Mouse (Mus musculus): Measurements from ENCODE around the gene Ext2. TPM values are rescaled to one million over a fixed set of nuclear protein-coding genes. Genes with fewer than 3 reads are reported as not detected.

The Ext2 gene
- polyA plus RNA-seq, 1 experiment from 2014 or later: 79.1 TPM

DNA sequence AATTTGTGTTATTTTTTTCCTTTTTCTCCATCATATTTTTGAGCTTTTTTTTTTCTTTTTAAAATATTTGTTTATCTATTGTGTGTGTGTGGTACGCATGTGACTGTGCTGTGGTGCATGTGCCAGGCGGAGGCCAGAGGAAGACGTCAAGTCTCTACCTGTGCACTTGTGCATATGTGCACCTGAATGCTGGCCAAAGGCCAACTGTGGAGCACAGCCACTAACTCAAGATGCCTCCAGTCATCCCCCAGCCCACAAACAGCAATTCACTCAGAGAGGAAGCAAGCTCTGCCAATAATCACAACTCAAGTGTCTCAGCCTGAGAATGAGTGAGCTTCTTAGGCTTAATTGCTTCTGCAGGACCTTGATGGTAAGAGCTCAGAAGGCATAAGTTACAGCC, 58.2 kb downstream of the Ext2 start:
- Histone ChIP-seq H3K36me3 (peaks cover 32% of the 10 kb centered on the region), H3K9me3 (replicated peaks) (no peaks in the 10 kb centered on the region), H3K27ac (no peak overlapping the region), H3K4me1 (no peaks in the 10 kb centered on the region; the same call in 1 of the 2 replicates), H3K4me3 (no peak overlapping the region), H3K27me3 (ENCODE audit: low read depth, poor library complexity, severe bottlenecking) (no peaks in the 10 kb centered on the region)
- WGBS: 95% methylated on average over 3 of the region's 3 CpGs
- DNase-seq (ENCODE audit: low spot score): no peak

DNA sequence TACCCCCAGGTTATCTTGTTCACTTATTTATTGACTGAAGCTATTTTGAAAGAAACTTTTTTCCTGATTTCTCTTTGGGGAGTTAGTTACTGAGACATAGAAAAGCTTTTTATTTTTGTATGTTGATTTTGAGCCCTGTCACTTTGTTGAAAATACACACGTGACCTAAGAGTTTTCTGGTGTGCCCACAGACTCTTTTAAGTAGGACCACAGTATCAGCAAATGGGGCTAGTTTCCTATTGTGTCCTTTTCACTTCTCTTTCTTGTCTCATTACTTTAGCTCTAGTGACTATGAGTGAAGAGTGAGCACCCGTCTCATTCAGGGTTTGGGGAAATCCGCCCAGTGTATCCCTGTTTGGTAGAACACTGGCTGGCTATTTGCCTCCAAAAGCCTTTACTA, 62.0 kb downstream of the Ext2 start:
- H3K9me3 ChIP-seq (replicated peaks): no peaks in the 10 kb centered on the region
- H3K4me3 ChIP-seq: no peak overlapping the region
- H3K27ac ChIP-seq: no peak overlapping the region
- H3K4me1 ChIP-seq: no peaks in the 10 kb centered on the region; the same call in 1 of the 2 replicates
- 93% methylated on average over 3 of the region's 3 CpGs for WGBS
- H3K27me3 ChIP-seq (ENCODE audit: low read depth, poor library complexity, severe bottlenecking): no peaks in the 10 kb centered on the region
- DNase-seq (ENCODE audit: low spot score): no peak
- H3K36me3 ChIP-seq: peaks cover 20% of the 10 kb centered on the region

DNA sequence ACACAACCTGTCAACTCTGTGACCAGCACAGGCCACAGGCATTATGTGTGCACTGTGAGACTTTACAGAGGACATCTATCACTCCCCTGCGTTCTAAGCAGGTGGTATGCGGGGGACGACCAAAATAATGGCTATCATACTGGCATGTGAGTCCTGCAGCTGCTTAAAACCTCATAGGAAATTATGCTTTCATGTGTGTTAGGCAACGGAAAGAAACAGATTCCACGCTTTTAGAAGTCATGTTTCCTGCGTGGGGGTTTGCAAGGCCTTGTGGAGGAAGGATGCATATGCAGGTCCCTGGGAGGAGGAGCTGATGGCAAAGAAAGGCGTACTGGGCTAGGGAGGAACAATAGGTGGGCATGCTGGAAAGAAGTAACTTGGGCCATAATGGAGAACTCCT, 63.2 kb downstream of the Ext2 start:
- Histone ChIP-seq H3K4me3 (no peak overlapping the region), H3K27me3 (ENCODE audit: low read depth, poor library complexity, severe bottlenecking) (no peaks in the 10 kb centered on the region), H3K27ac (no peak overlapping the region), H3K4me1 (no peaks in the 10 kb centered on the region; the same call in 1 of the 2 replicates), H3K9me3 (replicated peaks) (no peaks in the 10 kb centered on the region), H3K36me3 (peaks cover 20% of the 10 kb centered on the region)
- 66% methylated on average over 7 of the region's 7 CpGs for WGBS
- DNase-seq (ENCODE audit: low spot score): no peak

DNA sequence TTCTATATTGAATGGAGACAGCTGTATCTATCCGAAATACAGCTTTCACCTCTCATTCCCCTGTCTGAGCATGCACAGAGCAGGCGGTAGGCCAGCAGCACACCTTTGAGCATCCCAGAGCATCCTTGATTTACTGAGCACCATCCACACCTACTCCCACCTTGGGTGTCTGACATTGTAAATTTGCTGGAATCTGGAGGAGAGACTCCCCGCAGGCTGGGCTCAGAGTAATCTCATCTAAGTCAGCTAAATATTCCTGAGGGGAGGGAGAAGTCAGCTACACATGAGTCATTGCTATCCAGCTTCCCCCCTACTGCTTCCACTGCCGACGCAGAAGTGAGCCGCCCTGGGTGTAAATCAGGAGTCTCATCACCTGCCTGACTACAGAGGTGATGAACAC, 64.1 kb downstream of the Ext2 start:
- 58% methylated on average over 6 of the region's 6 CpGs for WGBS
- peaks cover 3% of the 10 kb centered on the region; the same call in 1 of the 2 replicates for H3K4me1 ChIP-seq
- H3K36me3 ChIP-seq: peaks cover 20% of the 10 kb centered on the region
- H3K27ac ChIP-seq: no peak overlapping the region
- no peak overlapping the region for H3K4me3 ChIP-seq
- H3K27me3 ChIP-seq (ENCODE audit: low read depth, poor library complexity, severe bottlenecking): no peaks in the 10 kb centered on the region
- no peaks in the 10 kb centered on the region for H3K9me3 ChIP-seq (replicated peaks)
- DNase-seq (ENCODE audit: low spot score): no peak

DNA sequence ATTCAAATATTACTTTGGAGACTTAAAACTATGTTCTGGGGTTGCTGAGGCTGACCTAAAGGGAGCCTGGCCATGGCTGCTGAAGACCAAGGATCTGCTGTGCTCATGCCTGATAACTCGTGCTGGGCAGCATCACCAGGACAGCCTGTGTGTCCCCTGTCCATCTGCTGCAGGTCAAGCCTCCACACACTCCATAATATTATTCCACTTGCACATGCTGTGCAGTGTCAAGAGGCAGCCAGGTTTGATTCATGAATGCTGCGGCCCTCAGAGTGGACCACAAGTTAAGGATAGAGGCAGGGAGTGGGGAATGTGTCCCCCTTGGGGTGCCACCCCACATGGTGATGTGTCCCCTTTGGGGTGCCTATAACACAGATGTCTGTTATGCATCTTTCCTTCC, 68.0 kb downstream of the Ext2 start:
- DNase-seq (ENCODE audit: low spot score): no peak
- WGBS: 82% methylated on average over 2 of the region's 2 CpGs
- Histone ChIP-seq H3K9me3 (replicated peaks) (no peaks in the 10 kb centered on the region), H3K27ac (no peak overlapping the region), H3K4me3 (no peak overlapping the region), H3K36me3 (no peaks in the 10 kb centered on the region), H3K4me1 (peaks cover 9% of the 10 kb centered on the region; the same call in 1 of the 2 replicates), H3K27me3 (ENCODE audit: low read depth, poor library complexity, severe bottlenecking) (no peaks in the 10 kb centered on the region)

DNA sequence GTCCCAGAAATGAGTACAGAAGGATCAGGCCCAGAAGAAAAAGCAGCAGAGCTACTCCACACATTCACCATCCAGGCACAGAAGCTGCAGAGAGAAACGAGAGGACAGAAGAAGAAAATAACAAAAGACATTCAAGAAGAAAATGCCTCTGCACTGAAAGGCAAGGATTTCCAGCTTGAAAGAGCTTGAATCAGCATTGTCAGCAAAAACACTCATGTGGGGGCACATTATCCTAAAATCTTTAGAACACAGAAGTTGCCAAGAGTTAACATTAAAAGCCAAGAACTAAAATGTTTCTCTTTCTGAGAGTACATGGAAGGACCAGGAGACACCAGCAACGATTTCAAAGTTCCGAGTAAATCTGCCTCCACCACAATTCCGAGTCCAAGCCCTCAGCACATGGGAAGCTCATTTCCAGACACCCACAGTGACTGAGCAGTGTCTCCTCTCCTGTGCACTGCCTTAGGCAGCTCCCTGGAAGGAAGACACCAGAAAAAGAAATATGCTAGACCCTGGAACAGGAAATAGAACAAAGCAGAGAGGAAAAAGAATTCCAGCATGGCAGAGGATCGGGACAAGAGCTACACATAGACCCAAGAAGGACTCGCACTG, 69.1 kb downstream of the Ext2 start:
- H3K4me3 ChIP-seq: no peak overlapping the region
- H3K27ac ChIP-seq: no peak overlapping the region
- no peak for DNase-seq (ENCODE audit: low spot score)
- peaks cover 16% of the 10 kb centered on the region for H3K4me1 ChIP-seq
- no peaks in the 10 kb centered on the region for H3K36me3 ChIP-seq
- no peaks in the 10 kb centered on the region for H3K9me3 ChIP-seq (replicated peaks)
- no peaks in the 10 kb centered on the region for H3K27me3 ChIP-seq (ENCODE audit: low read depth, poor library complexity, severe bottlenecking)
- WGBS: 77% methylated on average over 6 of the region's 6 CpGs

DNA sequence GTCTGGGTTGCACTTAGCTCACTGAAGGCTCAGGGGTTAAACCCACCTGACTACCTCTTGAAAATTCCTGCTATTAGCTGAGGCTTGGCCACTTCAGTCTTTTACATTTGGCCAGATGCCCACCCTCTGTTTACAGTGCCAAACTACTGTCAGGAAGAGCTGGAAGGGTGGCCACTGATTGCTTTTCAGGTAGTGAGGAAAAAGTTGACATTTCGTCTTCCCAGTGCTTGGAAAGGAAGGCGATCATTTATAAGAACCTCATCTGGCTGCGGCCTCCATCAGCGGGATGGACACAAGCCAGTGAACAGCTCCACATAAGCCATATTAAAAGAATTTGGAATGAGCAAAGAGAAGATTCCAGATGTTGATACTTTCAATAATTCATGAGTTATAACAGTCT, 72.7 kb downstream of the Ext2 start:
- H3K36me3 ChIP-seq: no peaks in the 10 kb centered on the region
- H3K4me1 ChIP-seq: peaks cover 51% of the 10 kb centered on the region
- H3K4me3 ChIP-seq: no peak overlapping the region
- WGBS: 98% methylated on average over 4 of the region's 4 CpGs
- H3K9me3 ChIP-seq (replicated peaks): no peaks in the 10 kb centered on the region
- H3K27me3 ChIP-seq (ENCODE audit: low read depth, poor library complexity, severe bottlenecking): no peaks in the 10 kb centered on the region
- no peak overlapping the region for H3K27ac ChIP-seq
- DNase-seq (ENCODE audit: low spot score): no peak

DNA sequence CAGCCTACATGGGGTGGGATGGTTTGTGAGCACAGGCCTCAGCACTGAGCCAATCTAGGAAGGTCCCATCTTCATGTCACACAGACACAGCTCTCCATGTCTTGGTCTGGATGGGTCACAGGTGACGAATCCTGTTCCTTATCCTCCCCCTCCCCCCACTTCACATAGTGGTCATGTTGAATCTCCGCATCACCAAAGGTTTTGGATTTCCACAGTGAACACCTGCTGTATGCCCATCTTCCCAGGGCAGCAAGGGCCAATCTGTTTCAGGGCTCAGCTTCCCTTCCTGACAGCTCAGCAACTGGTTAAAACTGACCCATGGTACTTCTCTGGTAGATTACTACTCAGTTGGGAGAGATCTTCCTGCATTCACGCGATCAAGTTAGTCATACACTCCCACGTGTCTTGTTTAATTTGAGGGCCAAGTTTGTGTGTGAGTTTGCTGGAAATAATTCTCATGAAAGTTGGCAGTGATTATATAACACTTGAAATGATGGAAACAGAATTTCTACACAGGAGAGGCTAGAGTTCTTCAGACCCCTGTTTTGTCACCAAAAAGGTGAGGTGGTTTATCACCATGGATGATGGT, 74.7 kb downstream of the Ext2 start:
- Histone ChIP-seq H3K9me3 (replicated peaks) (no peaks in the 10 kb centered on the region), H3K27me3 (ENCODE audit: low read depth, poor library complexity, severe bottlenecking) (no peaks in the 10 kb centered on the region), H3K27ac (peak overlapping the region; percentile 58), H3K36me3 (no peaks in the 10 kb centered on the region), H3K4me3 (no peak overlapping the region), H3K4me1 (peaks cover 67% of the 10 kb centered on the region)
- DNase-seq (ENCODE audit: low spot score): no peak
- 94% methylated on average over 5 of the region's 5 CpGs for WGBS

DNA sequence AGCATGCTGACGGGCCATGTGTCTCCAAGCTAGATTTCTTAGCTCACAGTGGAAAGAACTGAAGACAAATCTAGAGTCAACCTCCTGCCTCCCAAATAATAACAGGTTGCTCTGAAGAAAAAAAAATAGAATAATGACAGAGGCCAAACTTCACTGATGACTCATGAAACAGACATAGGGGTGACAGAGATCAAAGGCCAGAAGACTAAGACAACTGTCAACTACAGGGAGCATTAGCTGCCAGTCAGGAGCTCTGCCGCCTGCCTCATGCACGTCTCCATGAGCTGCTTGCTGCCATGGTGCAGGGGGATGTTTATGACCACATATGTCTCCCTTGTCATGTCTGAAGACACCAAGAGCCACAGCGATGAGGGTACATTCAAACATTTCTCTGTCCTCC, 75.7 kb downstream of the Ext2 start:
- H3K36me3 ChIP-seq: no peaks in the 10 kb centered on the region
- 24% methylated on average over 4 of the region's 4 CpGs for WGBS
- peak; percentile 34 for DNase-seq (ENCODE audit: low spot score)
- peaks cover 74% of the 10 kb centered on the region for H3K4me1 ChIP-seq
- no peaks in the 10 kb centered on the region for H3K27me3 ChIP-seq (ENCODE audit: low read depth, poor library complexity, severe bottlenecking)
- no peaks in the 10 kb centered on the region for H3K9me3 ChIP-seq (replicated peaks)
- H3K27ac ChIP-seq: peak overlapping the region; percentile 58
- H3K4me3 ChIP-seq: no peak overlapping the region

DNA sequence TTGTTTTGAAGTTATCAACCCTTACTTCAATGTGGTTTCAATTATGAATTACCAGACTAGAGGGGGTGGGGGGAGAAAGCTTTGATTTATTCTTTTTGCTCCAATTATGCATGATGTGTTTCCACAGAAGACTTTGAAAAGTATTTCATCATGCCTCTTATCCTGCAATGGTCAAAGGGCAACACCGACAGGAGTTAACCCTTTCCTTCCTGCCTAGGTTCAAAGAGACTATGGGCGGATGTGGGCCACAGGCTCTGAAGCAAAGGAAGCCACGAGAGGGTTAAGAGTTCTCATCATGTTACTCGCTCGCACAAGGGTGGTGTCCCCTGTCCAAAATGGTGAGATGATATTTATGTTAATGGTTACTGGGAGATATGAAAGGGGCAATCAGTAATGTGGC, 76.2 kb downstream of the Ext2 start:
- peaks cover 79% of the 10 kb centered on the region for H3K4me1 ChIP-seq
- DNase-seq (ENCODE audit: low spot score): peak; percentile 64
- H3K9me3 ChIP-seq (replicated peaks): no peaks in the 10 kb centered on the region
- H3K27ac ChIP-seq: peak overlapping the region; percentile 71; the same call in 1 of the 2 replicates
- H3K4me3 ChIP-seq: no peak overlapping the region
- H3K27me3 ChIP-seq (ENCODE audit: low read depth, poor library complexity, severe bottlenecking): no peaks in the 10 kb centered on the region
- WGBS: 15% methylated on average over 5 of the region's 5 CpGs
- H3K36me3 ChIP-seq: no peaks in the 10 kb centered on the region

DNA sequence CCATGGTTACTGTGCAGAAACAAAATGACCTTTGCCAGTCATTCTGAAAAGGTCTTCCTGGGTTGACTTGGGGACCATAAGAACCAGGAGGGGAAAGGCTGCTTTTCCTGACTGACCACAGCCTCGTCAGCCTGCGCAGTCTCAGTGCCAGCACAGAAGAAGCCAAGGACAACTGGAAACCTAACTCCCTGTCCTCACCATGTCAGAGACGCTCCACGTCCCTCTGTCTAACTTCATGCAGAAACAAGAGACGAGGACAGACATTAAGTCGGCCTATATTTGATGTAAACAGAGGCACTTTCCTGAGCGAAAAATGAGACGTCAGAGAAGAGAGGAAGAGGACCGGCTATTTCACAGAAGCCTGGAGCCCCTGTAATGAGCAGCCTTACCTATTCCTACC, 76.6 kb downstream of the Ext2 start:
- no peak for DNase-seq (ENCODE audit: low spot score)
- Histone ChIP-seq H3K4me3 (peak overlapping the region; percentile 16; the same call in 1 of the 2 replicates), H3K27me3 (ENCODE audit: low read depth, poor library complexity, severe bottlenecking) (no peaks in the 10 kb centered on the region), H3K9me3 (replicated peaks) (no peaks in the 10 kb centered on the region), H3K36me3 (no peaks in the 10 kb centered on the region), H3K4me1 (peaks cover 82% of the 10 kb centered on the region), H3K27ac (peak overlapping the region; percentile 71)
- 26% methylated on average over 9 of the region's 9 CpGs for WGBS

DNA sequence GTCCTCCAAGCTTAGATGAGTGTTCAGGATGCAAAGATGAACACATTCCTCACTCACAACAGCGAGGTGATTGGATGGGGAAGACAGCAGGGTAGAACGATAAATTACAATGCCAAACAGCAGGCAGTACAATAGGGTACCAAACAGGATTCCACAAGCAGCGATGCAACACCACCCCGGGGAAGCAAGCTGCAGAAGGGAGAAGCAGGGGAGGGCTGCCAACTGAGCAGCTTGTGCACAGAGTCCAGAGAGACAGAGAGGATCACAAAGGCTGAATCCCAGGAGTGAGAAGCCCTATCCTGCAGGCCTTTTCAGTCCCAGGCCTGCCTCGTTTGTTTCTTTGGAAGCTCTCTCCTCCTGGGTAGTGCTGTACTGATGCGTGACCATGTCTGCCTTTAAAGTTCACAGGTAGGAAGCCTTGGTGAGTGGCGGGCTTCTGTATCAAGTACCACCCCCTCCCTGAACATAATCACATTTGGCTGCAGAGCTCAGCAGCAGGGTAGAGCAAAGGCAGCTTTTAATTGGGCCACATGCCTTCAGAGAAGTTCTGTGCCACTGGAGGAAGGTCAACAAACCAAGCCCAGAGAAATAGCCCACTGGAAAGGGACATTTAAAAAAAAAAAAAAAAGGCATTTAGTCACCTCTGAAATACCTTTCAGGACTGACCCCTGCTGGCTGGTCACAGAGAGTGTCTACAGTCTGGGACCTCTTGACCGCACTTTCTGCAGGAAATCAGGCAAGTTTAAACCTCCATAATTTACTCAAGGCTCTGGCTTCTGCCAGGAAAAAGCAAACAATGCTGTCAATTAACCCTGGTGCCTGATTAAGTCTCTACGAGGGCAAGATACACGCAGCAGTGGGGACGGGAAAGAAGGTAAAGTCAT, 77.8 kb downstream of the Ext2 start:
- Histone ChIP-seq H3K4me1 (peaks cover 94% of the 10 kb centered on the region), H3K27ac (peak overlapping the region; percentile 79), H3K36me3 (no peaks in the 10 kb centered on the region; the same call in 1 of the 2 replicates), H3K9me3 (replicated peaks) (no peaks in the 10 kb centered on the region), H3K4me3 (no peak overlapping the region), H3K27me3 (ENCODE audit: low read depth, poor library complexity, severe bottlenecking) (no peaks in the 10 kb centered on the region)
- DNase-seq (ENCODE audit: low spot score): no peak
- 26% methylated on average over 11 of the region's 11 CpGs for WGBS

DNA sequence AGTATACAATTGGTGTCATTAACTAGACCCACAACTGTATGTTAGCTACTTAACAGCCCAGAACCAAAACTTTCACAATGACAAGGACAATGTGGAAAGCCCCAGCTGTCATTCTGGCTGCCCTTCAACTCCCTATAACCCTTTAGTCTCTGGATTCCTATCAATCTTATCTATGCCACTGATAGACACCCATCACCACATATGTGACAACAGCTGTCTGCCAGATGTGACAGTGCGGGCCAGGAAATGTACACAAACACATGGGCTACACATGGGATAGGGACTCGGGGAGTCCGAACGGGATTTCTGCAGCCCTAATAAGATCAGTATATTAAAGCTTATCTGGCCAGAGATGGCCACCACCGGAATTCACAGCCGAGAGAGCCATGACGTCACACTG, 80.7 kb downstream of the Ext2 start:
- Histone ChIP-seq H3K9me3 (replicated peaks) (no peaks in the 10 kb centered on the region), H3K36me3 (peaks cover 3% of the 10 kb centered on the region; the same call in 1 of the 2 replicates), H3K4me1 (peaks cover 88% of the 10 kb centered on the region), H3K4me3 (no peak overlapping the region), H3K27me3 (ENCODE audit: low read depth, poor library complexity, severe bottlenecking) (0 out of 2 replicates have a peak, but pooled peaks cover 3% of the 10 kb centered on the region), H3K27ac (no peak overlapping the region)
- no peak for DNase-seq (ENCODE audit: low spot score)
- WGBS: 30% methylated on average over 7 of the region's 7 CpGs
